In the genomic region with DNA sequence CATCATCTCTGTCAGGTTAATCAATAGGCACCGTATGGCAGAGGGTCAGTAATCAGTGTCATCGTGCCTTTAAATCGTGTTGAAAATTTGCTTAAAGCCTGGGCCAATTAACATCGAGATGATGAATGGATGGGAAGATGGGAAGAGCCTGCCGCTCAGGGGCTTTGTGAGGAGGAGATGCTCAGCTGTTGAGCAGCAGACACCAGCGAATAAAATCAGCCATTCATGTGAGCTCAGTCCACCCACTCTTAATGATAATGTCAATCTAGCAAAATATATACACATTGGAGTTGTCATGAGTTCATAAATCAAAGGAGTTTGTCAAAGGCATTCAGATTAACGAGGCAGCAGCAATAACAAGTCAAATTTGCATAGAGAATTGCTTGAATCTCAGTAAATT, we compare ENCODE assay signal across 11 mouse cellular contexts.
DNase-seq lines count a peak whose midpoint lies in the region; ATAC-seq lines count a peak whose summit lies in the region.
"Had no signal": no experiment of that assay in that cellular context is flagged by ENCODE, and none has a peak within 500 bp of the region (broad histone marks: within the 10 kb centered on the region; RNA-seq: fewer than 3 reads in every experiment).

No protein-coding gene starts in this region.

- peak; percentile 46 for DNase-seq in neural tube, embryonic 11.5 days (ENCODE audit: low spot score)
- no peak for DNase-seq in neural tube, embryonic 10.5 days (ENCODE audit: extremely low spot score, low spot score)
- DNase-seq in forebrain, embryonic 14.5 days (ENCODE audit: low spot score) = peak; percentile 61
- no peak for DNase-seq in liver, embryonic 13.5 days
- DNase-seq in gastrocnemius, adult 8-10 months (ENCODE audit: low spot score in 2 of 2) = no peak
- DNase-seq in cerebellum, postnatal 36 days = no peak
- DNase-seq: cerebellum, postnatal 14 days; kidney, postnatal 4 days; lung, postnatal 10 days had no signal

- no peak for ATAC-seq in neural tube, embryonic 11.5 days (ENCODE audit: insufficient read depth, low FRiP score, low TSS enrichment)
- peak; percentile 80 for ATAC-seq in forebrain, embryonic 14.5 days
- ATAC-seq in liver, embryonic 13.5 days (ENCODE audit: low read depth) = no peak
- ATAC-seq in neural tube, embryonic 15.5 days (ENCODE audit: low FRiP score) = peak; percentile 59; the same call in 1 of the 2 replicates
- ATAC-seq in CD4-positive, CD25-positive, alpha-beta regulatory T cell, adult 4 months = no peak

- no peak overlapping the region for H3K9ac ChIP-seq in neural tube, embryonic 11.5 days (ENCODE audit: low read length)
- peak overlapping the region; percentile 17; the same call in 1 of the 2 replicates for H3K9ac ChIP-seq in forebrain, embryonic 14.5 days (ENCODE audit: low read length)
- H3K9ac ChIP-seq in liver, embryonic 13.5 days = peak overlapping the region; percentile 67
- no peak overlapping the region for H3K9ac ChIP-seq in neural tube, embryonic 15.5 days (replicated peaks)

- H3K4me2 ChIP-seq in neural tube, embryonic 11.5 days (ENCODE audit: low read depth) = no peak overlapping the region
- H3K4me2 ChIP-seq in forebrain, embryonic 14.5 days (ENCODE audit: low read length) = 0 out of 2 replicates have a peak overlapping the region, but pooled peaks have one; percentile 1
- H3K4me2 ChIP-seq in liver, embryonic 13.5 days = peak overlapping the region; percentile 73
- 0 out of 2 replicates have a peak overlapping the region, but pooled peaks have one; percentile 20 for H3K4me2 ChIP-seq in neural tube, embryonic 15.5 days

- no peak overlapping the region for H3K27ac ChIP-seq in neural tube, embryonic 11.5 days (ENCODE audit: low read depth, low read length)
- H3K27ac ChIP-seq in forebrain, embryonic 14.5 days (ENCODE audit: low read depth, low read length) = peak overlapping the region; percentile 40; the same call in 1 of the 2 replicates
- H3K27ac ChIP-seq in liver, embryonic 13.5 days = peak overlapping the region; percentile 97
- peak overlapping the region; percentile 66 for H3K27ac ChIP-seq in neural tube, embryonic 15.5 days (replicated peaks)

- H3K36me3 ChIP-seq in neural tube, embryonic 11.5 days (ENCODE audit: control insufficient read depth, insufficient read depth, low read length) = no peaks in the 10 kb centered on the region
- no peaks in the 10 kb centered on the region for H3K36me3 ChIP-seq in forebrain, embryonic 14.5 days (ENCODE audit: control insufficient read depth, insufficient read depth, low read length)
- H3K36me3 ChIP-seq in liver, embryonic 13.5 days = peaks cover 16% of the 10 kb centered on the region
- no peaks in the 10 kb centered on the region for H3K36me3 ChIP-seq in neural tube, embryonic 15.5 days

- H3K27me3 ChIP-seq in neural tube, embryonic 11.5 days (ENCODE audit: control insufficient read depth, insufficient read depth, low read length) = 0 out of 2 replicates have a peak, but pooled peaks cover 2% of the 10 kb centered on the region
- no peaks in the 10 kb centered on the region for H3K27me3 ChIP-seq in forebrain, embryonic 14.5 days (replicated peaks; ENCODE audit: control insufficient read depth, insufficient read depth, low read length)
- no peaks in the 10 kb centered on the region for H3K27me3 ChIP-seq in liver, embryonic 13.5 days
- no peaks in the 10 kb centered on the region for H3K27me3 ChIP-seq in neural tube, embryonic 15.5 days (replicated peaks)

- H3K9me3 ChIP-seq in neural tube, embryonic 11.5 days (ENCODE audit: control insufficient read depth, low read length) = no peaks in the 10 kb centered on the region
- no peaks in the 10 kb centered on the region for H3K9me3 ChIP-seq in forebrain, embryonic 14.5 days (replicated peaks; ENCODE audit: control insufficient read depth, low read length)
- no peaks in the 10 kb centered on the region for H3K9me3 ChIP-seq in liver, embryonic 13.5 days (replicated peaks)
- H3K9me3 ChIP-seq in neural tube, embryonic 15.5 days (replicated peaks) = no peaks in the 10 kb centered on the region

- H3K4me1 ChIP-seq in neural tube, embryonic 11.5 days (ENCODE audit: control insufficient read depth, insufficient read depth, low read length) = peaks cover 6% of the 10 kb centered on the region; the same call in 1 of the 2 replicates
- peaks cover 22% of the 10 kb centered on the region for H3K4me1 ChIP-seq in forebrain, embryonic 14.5 days (ENCODE audit: control insufficient read depth, insufficient read depth, low read length)
- peaks cover 56% of the 10 kb centered on the region for H3K4me1 ChIP-seq in liver, embryonic 13.5 days (replicated peaks)
- peaks cover 28% of the 10 kb centered on the region for H3K4me1 ChIP-seq in neural tube, embryonic 15.5 days

- no peak overlapping the region for H3K4me3 ChIP-seq in neural tube, embryonic 11.5 days (ENCODE audit: low read depth, low read length)
- no peak overlapping the region for H3K4me3 ChIP-seq in forebrain, embryonic 14.5 days (ENCODE audit: low read depth, low read length)
- H3K4me3 ChIP-seq in liver, embryonic 13.5 days (replicated peaks) = peak overlapping the region; percentile 60
- H3K4me3 ChIP-seq in neural tube, embryonic 15.5 days (replicated peaks) = no peak overlapping the region

- WGBS in neural tube, embryonic 11.5 days = 41% methylated on average over 7 of the region's 7 CpGs
- WGBS in forebrain, embryonic 14.5 days = 19% methylated on average over 7 of the region's 7 CpGs
- WGBS in liver, embryonic 13.5 days (ENCODE audit: insufficient replicate concordance) = 51% methylated on average over 7 of the region's 7 CpGs
- WGBS in neural tube, embryonic 15.5 days = 21% methylated on average over 7 of the region's 7 CpGs

Comparison
In these comparisons a context has a peak if more than half of its experiments do, and no peak if none do; other contexts are left out.
1. ATAC-seq: peak in forebrain, embryonic 14.5 days (single experiment) and neural tube, embryonic 15.5 days (single experiment); none in neural tube, embryonic 11.5 days (single experiment), liver, embryonic 13.5 days (single experiment) and CD4-positive, CD25-positive, alpha-beta regulatory T cell, adult 4 months (single experiment).
2. DNase-seq: peak in neural tube, embryonic 11.5 days (single experiment) and forebrain, embryonic 14.5 days (single experiment); none in neural tube, embryonic 10.5 days (single experiment), liver, embryonic 13.5 days (single experiment), gastrocnemius, adult 8-10 months (0 of 2) and cerebellum, postnatal 36 days (0 of 2).
3. H3K9ac ChIP-seq: peak in forebrain, embryonic 14.5 days (single experiment) and liver, embryonic 13.5 days (single experiment); none in neural tube, embryonic 11.5 days (single experiment) and neural tube, embryonic 15.5 days (single experiment).